Mouse (Mus musculus): ENCODE data around the gene Nr5a2.

DNA sequence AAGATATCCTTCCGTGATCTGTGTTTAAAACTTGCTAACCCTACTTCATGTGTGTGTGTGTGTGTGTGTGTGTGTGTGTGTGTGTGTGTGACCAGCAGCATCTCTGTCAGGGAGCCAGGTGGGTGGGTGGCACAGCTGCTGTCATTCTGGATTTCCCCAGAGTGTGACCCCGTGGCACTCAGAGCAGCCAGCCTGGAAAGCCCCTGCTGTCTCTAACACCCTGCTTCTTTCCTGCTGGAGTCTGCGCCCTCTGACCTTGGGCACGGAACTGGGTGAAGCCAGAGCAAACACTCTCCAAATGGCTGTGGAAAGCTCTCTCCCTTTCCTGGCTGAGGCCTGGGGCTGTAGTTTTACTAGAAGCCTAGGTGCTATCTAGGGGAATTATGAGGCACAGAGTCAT, 100.8 kb downstream of the Nr5a2 start:
- no peak for TF ChIP-seq POLR2A (IDR thresholded peaks at IDR 0.05; ENCODE audit: borderline replicate concordance, insufficient read depth, low read length)
- TF ChIP-seq CTCF (IDR thresholded peaks at IDR 0.05; ENCODE audit: borderline replicate concordance, insufficient read depth, low read depth, low read length): no peak

Measured in cerebellum, adult 2 months (tissue).